Mouse (Mus musculus): Measurements from ENCODE around the gene Gstp1.

DNA sequence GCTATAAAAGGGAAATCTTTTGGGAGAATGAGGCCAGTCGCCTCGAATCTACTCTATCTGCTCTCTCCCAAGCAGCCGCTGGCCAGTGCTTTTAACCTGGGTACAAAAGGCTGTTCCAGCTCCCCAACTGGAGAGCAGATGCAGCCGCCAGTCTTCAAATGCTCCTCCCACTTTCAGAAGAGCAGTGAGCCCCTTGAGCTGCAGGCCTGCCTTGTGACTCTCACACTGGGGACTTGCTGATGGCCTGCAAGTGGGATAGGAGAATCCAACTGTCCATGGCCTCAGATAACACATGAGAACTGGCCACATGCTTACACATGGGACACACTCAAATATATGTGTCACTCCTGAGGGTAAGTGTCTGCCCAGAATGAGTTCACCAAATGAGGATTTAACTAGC, 18.9 kb upstream of the Gstp1 start:
- TF ChIP-seq CTCF (IDR thresholded peaks at IDR 0.05; ENCODE audit: low read depth, low read length) (no peak), POLR2AphosphoS5 (IDR thresholded peaks at IDR 0.05; ENCODE audit: insufficient replicate concordance, low read depth, low read length) (no peak)
